Mouse (Mus musculus): Measurements from ENCODE around the gene Fam222a. TPM values are rescaled to one million over a fixed set of nuclear protein-coding genes. Genes with fewer than 3 reads are reported as not detected.

The Fam222a gene
- 5.7 and 7.0 TPM in 2 replicates for polyA plus RNA-seq (2014; fragmentation: Nextera tagmentation; extraction: Ambion mirVana)

DNA sequence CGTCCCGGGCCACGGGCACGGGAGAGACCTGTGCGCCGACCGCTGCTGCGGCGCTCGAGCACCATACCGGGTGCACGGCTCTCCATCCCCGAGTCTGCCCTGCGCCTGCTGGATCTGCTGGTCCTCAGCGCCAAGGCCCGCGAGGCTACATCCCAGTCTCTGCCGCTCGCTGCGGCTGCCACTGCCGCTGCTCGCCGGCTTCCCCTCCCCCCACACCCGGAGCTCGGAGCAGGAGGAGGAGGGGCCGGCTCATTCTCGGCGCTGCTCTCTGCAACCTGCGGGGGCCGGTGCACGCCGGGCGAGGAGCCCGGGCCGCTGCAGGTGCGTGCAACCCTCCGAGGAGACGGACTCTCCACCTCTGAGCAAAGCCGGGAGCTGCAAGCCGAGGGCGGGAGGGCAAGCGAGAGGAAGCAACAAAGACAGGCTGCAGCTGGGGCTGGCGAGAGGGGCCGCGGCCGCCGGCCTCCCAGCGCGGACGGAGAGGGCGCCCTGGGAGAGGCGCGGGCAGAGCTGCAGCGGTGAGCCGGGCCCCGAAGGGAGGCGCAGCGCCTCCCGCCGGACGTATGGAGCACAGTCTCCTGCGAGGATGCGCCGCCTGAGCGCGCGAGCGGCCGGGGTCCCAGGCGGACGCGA is at the start of gene Fam222a:
Gene Fam222a, plus strand, starts transcription at position 452 of the 633 bp plus-strand sequence.
- Histone ChIP-seq H3K4me1 (ENCODE audit: control insufficient read depth, insufficient read depth, low read length) (peaks cover 42% of the 10 kb centered on the region), H3K36me3 (ENCODE audit: control insufficient read depth, insufficient read depth, low read length) (no peaks in the 10 kb centered on the region), H3K27me3 (ENCODE audit: control insufficient read depth, insufficient read depth, low read length) (no peaks in the 10 kb centered on the region), H3K27ac (replicated peaks; ENCODE audit: low read depth, low read length) (peak within 1 kb of the TSS; percentile 92), H3K9ac (replicated peaks; ENCODE audit: low read length) (peak within 1 kb of the TSS; percentile 77), H3K4me2 (ENCODE audit: low read length) (peak within 1 kb of the TSS; percentile 89), H3K4me3 (replicated peaks; ENCODE audit: low read depth, low read length) (peak within 1 kb of the TSS; percentile 79), H3K9me3 (ENCODE audit: control insufficient read depth, low read length) (no peaks in the 10 kb centered on the region)
- DNase-seq (peak; percentile 90), ATAC-seq (ENCODE audit: low FRiP score, low TSS enrichment) (peak; percentile 66)
- WGBS, result under 1% methylated on average over 71 of the region's 72 CpGs

GRCm38 (mm10) chr5:114528355-114528754 is 39.5 kb upstream of the Fam222a start:
- Histone ChIP-seq H3K4me1 (ENCODE audit: control insufficient read depth, insufficient read depth, low read length) (no peaks in the 10 kb centered on the region), H3K4me3 (replicated peaks; ENCODE audit: low read depth, low read length) (no peak overlapping the region), H3K36me3 (ENCODE audit: control insufficient read depth, insufficient read depth, low read length) (no peaks in the 10 kb centered on the region), H3K9me3 (ENCODE audit: control insufficient read depth, low read length) (no peaks in the 10 kb centered on the region), H3K9ac (replicated peaks; ENCODE audit: low read length) (no peak overlapping the region), H3K27me3 (ENCODE audit: control insufficient read depth, insufficient read depth, low read length) (no peaks in the 10 kb centered on the region), H3K4me2 (ENCODE audit: low read length) (no peak overlapping the region), H3K27ac (replicated peaks; ENCODE audit: low read depth, low read length) (no peak overlapping the region)
- ATAC-seq (ENCODE audit: low FRiP score, low TSS enrichment), result no peak
- WGBS, result 91% methylated on average over 6 of the region's 6 CpGs
- DNase-seq, result no peak

DNA sequence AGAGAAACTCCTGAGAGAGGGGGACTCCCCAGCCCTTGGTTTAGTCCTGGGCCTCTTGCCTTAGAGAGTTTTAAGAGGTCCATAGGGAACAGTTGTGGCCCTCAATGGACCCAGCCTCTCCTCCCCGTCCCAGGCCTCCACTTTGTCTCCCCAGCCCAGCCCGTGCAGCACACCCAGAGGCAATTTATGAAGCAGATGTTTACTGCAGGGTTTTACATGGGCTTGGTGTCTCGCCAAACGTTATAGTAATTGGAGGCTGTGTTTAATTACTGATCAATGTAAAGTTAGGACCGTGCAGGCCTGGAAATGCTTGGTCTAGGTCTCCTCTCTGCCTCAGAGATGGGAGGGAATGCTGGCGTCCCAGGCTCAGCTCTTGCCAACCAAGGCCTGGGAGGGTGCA is 37.5 kb upstream of the Fam222a start:
- no peak overlapping the region for H3K4me3 ChIP-seq (replicated peaks; ENCODE audit: low read depth, low read length)
- ATAC-seq (ENCODE audit: low FRiP score, low TSS enrichment) (no peak), DNase-seq (no peak)
- no peaks in the 10 kb centered on the region for H3K36me3 ChIP-seq (ENCODE audit: control insufficient read depth, insufficient read depth, low read length)
- WGBS, result 73% methylated on average over 6 of the region's 6 CpGs
- H3K4me2 ChIP-seq (ENCODE audit: low read length), result no peak overlapping the region
- H3K27me3 ChIP-seq (ENCODE audit: control insufficient read depth, insufficient read depth, low read length), result no peaks in the 10 kb centered on the region
- no peak overlapping the region for H3K27ac ChIP-seq (replicated peaks; ENCODE audit: low read depth, low read length)
- no peak overlapping the region for H3K9ac ChIP-seq (replicated peaks; ENCODE audit: low read length)
- H3K4me1 ChIP-seq (ENCODE audit: control insufficient read depth, insufficient read depth, low read length), result no peaks in the 10 kb centered on the region
- no peaks in the 10 kb centered on the region for H3K9me3 ChIP-seq (ENCODE audit: control insufficient read depth, low read length)

- Histone ChIP-seq H3K4me3 (replicated peaks; ENCODE audit: low read depth, low read length) (no peak overlapping the region), H3K9me3 (ENCODE audit: control insufficient read depth, low read length) (no peaks in the 10 kb centered on the region), H3K9ac (replicated peaks; ENCODE audit: low read length) (no peak overlapping the region), H3K4me1 (ENCODE audit: control insufficient read depth, insufficient read depth, low read length) (no peaks in the 10 kb centered on the region), H3K27me3 (ENCODE audit: control insufficient read depth, insufficient read depth, low read length) (no peaks in the 10 kb centered on the region), H3K36me3 (ENCODE audit: control insufficient read depth, insufficient read depth, low read length) (no peaks in the 10 kb centered on the region), H3K4me2 (ENCODE audit: low read length) (no peak overlapping the region), H3K27ac (replicated peaks; ENCODE audit: low read depth, low read length) (no peak overlapping the region)
- DNase-seq (no peak), ATAC-seq (ENCODE audit: low FRiP score, low TSS enrichment) (no peak)
- 75% methylated on average over 6 of the region's 6 CpGs for WGBS
These were observed 35.8 kb upstream of the Fam222a start for GRCm38 (mm10) chr5:114532055-114532454.

- Histone ChIP-seq H3K4me1 (ENCODE audit: control insufficient read depth, insufficient read depth, low read length) (peaks cover 14% of the 10 kb centered on the region), H3K9me3 (ENCODE audit: control insufficient read depth, low read length) (no peaks in the 10 kb centered on the region), H3K4me3 (replicated peaks; ENCODE audit: low read depth, low read length) (peak overlapping the region; percentile 7; the same call in 1 of the 2 replicates), H3K36me3 (ENCODE audit: control insufficient read depth, insufficient read depth, low read length) (no peaks in the 10 kb centered on the region), H3K27me3 (ENCODE audit: control insufficient read depth, insufficient read depth, low read length) (no peaks in the 10 kb centered on the region), H3K4me2 (ENCODE audit: low read length) (peak overlapping the region; percentile 30), H3K9ac (replicated peaks; ENCODE audit: low read length) (peak overlapping the region; percentile 17; the same call in 1 of the 2 replicates), H3K27ac (replicated peaks; ENCODE audit: low read depth, low read length) (no peak overlapping the region)
- 0 out of 2 replicates have a peak, but pooled peaks have one; percentile 31 for ATAC-seq (ENCODE audit: low FRiP score, low TSS enrichment)
- 6% methylated on average over 26 of the region's 26 CpGs for whole genome bisulfite sequencing
- peak; percentile 80 for DNase-seq
These were observed 30.4 kb upstream of the Fam222a start for GRCm38 (mm10) chr5:114537308-114538020.

- peak overlapping the region; percentile 30 for H3K4me2 ChIP-seq (ENCODE audit: low read length)
- no peaks in the 10 kb centered on the region for H3K36me3 ChIP-seq (ENCODE audit: control insufficient read depth, insufficient read depth, low read length)
- H3K27ac ChIP-seq (replicated peaks; ENCODE audit: low read depth, low read length), result no peak overlapping the region
- H3K9ac ChIP-seq (replicated peaks; ENCODE audit: low read length), result 0 out of 2 replicates have a peak overlapping the region, but pooled peaks have one; percentile 17
- DNase-seq, result no peak
- H3K4me1 ChIP-seq (ENCODE audit: control insufficient read depth, insufficient read depth, low read length), result peaks cover 14% of the 10 kb centered on the region
- no peak for ATAC-seq (ENCODE audit: low FRiP score, low TSS enrichment)
- WGBS, result 16% methylated on average over 8 of the region's 8 CpGs
- no peaks in the 10 kb centered on the region for H3K27me3 ChIP-seq (ENCODE audit: control insufficient read depth, insufficient read depth, low read length)
- H3K9me3 ChIP-seq (ENCODE audit: control insufficient read depth, low read length), result no peaks in the 10 kb centered on the region
- no peak overlapping the region for H3K4me3 ChIP-seq (replicated peaks; ENCODE audit: low read depth, low read length)
These were observed 29.8 kb upstream of the Fam222a start for GRCm38 (mm10) chr5:114538021-114538405.

DNA sequence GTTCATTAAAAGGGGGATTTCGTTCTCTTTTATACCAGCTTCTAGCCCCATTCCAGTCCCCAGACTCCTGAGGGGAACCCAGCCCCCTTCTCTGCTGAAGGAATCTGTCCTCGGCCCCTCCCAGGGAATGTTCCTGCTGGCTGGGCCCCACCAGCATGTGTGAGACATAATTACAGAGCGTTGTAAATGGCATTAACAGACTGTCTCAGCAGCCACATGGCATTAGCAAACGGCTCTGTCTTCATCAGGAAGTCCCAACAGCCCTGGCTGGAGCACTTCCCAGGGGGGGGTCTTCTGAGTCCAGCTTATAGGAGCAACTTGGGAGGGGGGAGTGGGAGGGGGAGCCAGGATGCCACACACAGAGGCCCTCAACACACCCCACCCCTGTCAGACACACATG is 29.1 kb upstream of the Fam222a start:
- Histone ChIP-seq H3K27me3 (ENCODE audit: control insufficient read depth, insufficient read depth, low read length) (no peaks in the 10 kb centered on the region), H3K4me2 (ENCODE audit: low read length) (no peak overlapping the region), H3K27ac (replicated peaks; ENCODE audit: low read depth, low read length) (no peak overlapping the region), H3K9me3 (ENCODE audit: control insufficient read depth, low read length) (no peaks in the 10 kb centered on the region), H3K4me3 (replicated peaks; ENCODE audit: low read depth, low read length) (no peak overlapping the region), H3K4me1 (ENCODE audit: control insufficient read depth, insufficient read depth, low read length) (peaks cover 14% of the 10 kb centered on the region), H3K36me3 (ENCODE audit: control insufficient read depth, insufficient read depth, low read length) (no peaks in the 10 kb centered on the region), H3K9ac (replicated peaks; ENCODE audit: low read length) (no peak overlapping the region)
- no peak for ATAC-seq (ENCODE audit: low FRiP score, low TSS enrichment)
- WGBS, result 20% methylated on average over 4 of the region's 4 CpGs
- peak; percentile 34 for DNase-seq

DNA sequence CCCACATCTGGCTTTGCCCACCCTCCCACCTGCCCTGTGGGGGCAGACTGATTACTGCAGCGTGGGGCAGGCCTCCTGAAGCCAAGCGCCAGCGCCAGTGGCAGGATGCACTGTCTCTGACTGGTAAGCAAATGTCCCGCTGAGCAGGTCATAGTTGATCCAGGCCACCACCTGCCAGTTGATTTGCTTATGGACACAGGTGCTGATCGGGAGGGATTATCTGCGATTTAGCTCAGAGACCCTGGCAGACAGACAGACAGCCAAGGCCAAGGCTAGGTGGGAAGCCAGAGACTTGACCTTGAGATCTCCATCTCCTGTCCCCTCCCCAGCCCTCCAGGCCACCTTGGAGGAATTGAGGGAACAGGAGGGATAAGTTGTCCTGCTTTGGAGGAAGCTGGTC is 28.1 kb upstream of the Fam222a start:
- Histone ChIP-seq H3K4me2 (ENCODE audit: low read length) (no peak overlapping the region), H3K27me3 (ENCODE audit: control insufficient read depth, insufficient read depth, low read length) (no peaks in the 10 kb centered on the region), H3K27ac (replicated peaks; ENCODE audit: low read depth, low read length) (no peak overlapping the region), H3K4me1 (ENCODE audit: control insufficient read depth, insufficient read depth, low read length) (peaks cover 14% of the 10 kb centered on the region), H3K36me3 (ENCODE audit: control insufficient read depth, insufficient read depth, low read length) (no peaks in the 10 kb centered on the region), H3K4me3 (replicated peaks; ENCODE audit: low read depth, low read length) (no peak overlapping the region), H3K9me3 (ENCODE audit: control insufficient read depth, low read length) (no peaks in the 10 kb centered on the region), H3K9ac (replicated peaks; ENCODE audit: low read length) (no peak overlapping the region)
- 73% methylated on average over 6 of the region's 6 CpGs for whole genome bisulfite sequencing
- no peak for ATAC-seq (ENCODE audit: low FRiP score, low TSS enrichment)
- no peak for DNase-seq
